Mouse (Mus musculus) ES-Bruce4 (cell line): Measurements from ENCODE around the gene Ntm. TPM values are rescaled to one million over a fixed set of nuclear protein-coding genes. Genes with fewer than 3 reads are reported as not detected.

Source experiments
- H3K27ac ChIP-seq: 2 replicates; pipeline ENCODE4 v1.5.1; 2012; ENCODE audit warnings: low read length, inconsistent platforms; ENCODE audit not compliant: insufficient read depth
- H3K27me3 ChIP-seq: 2 replicates; pipeline ENCODE4 v1.6.1; 2012; ENCODE audit warnings: mild to moderate bottlenecking, low read length, inconsistent platforms; ENCODE audit not compliant: control insufficient read depth, poor library complexity, insufficient read depth, severe bottlenecking
- H3K36me3 ChIP-seq: 2 replicates; pipeline ENCODE4 v1.6.1; 2012; ENCODE audit warnings: inconsistent platforms, mild to moderate bottlenecking, low read length, moderate library complexity; ENCODE audit not compliant: control insufficient read depth, poor library complexity, insufficient read depth, severe bottlenecking
- H3K4me1 ChIP-seq: one replicate; pipeline ENCODE4 v1.8.1; 2011; ENCODE audit warnings: low read length; ENCODE audit not compliant: control insufficient read depth, insufficient read depth
- H3K4me3 ChIP-seq: 2 replicates; pipeline ENCODE4 v1.5.1; 2011; ENCODE audit warnings: low read depth, mild to moderate bottlenecking, low read length
- H3K9ac ChIP-seq: 2 replicates; pipeline ENCODE4 v1.6.1; 2012; ENCODE audit warnings: low read depth, mild to moderate bottlenecking, inconsistent platforms; ENCODE audit not compliant: poor library complexity, severe bottlenecking
- H3K9me3 ChIP-seq: replicated peaks from 2 replicates; pipeline ENCODE4 v1.6.1; 2012; ENCODE audit warnings: mild to moderate bottlenecking, low read length, inconsistent platforms; ENCODE audit not compliant: control insufficient read depth, poor library complexity, insufficient read depth, severe bottlenecking
- CTCF ChIP-seq: IDR thresholded peaks from one replicate; pipeline ENCODE4 v1.8.1; 2011; ENCODE audit warnings: low read depth, low read length
- EP300 ChIP-seq: IDR thresholded peaks from 2 replicates; pipeline ENCODE4 v1.6.1; 2011; ENCODE audit warnings: low read depth, low read length; ENCODE audit not compliant: insufficient read depth
- POLR2A ChIP-seq: IDR thresholded peaks from one replicate; pipeline ENCODE4 v1.8.1; 2011; ENCODE audit warnings: low read length; ENCODE audit not compliant: insufficient read depth
- polyA plus RNA-seq: library from polyadenylated mRNA; stranded (reverse); fragments of >200 nt; gene quantifications from 2 replicates; pipeline ENCODE4 v1.2.4, GENCODE M21; 2011; ENCODE audit warnings: low read depth; ENCODE audit not compliant: missing spikeins, insufficient read depth, insufficient read length

Ntm gene
- polyA plus RNA-seq, 1 experiment, result 0.82 TPM

DNA sequence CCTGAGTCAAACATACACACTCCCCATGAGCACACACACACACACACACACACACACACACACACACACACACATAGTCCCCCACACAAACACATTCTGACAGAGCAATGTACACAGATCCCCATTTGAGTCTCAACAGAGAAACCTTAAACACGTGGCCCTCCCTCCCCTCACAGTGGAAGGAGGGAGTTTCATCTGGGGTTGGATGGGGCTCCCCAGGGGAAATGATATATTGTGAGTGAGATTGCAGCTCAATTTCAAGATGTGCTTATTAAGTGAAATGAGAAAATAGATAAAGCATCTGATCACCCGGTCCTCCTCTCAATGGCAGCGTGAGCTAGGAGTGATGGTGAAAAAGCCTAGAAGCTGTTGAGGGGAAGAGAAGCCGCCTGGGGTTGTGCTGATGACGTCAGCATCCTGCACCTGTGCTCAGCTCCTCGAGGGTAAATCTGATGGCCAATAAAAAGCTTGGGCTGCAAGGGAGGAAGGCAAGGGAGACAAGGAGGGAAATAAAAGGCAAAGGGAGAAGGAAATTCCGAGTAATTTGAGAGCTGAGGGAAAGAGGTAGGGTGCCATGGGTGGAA, 801.8 kb downstream of the Ntm start:
- TF ChIP-seq CTCF (no peak), POLR2A (no peak), EP300 (no peak)
- H3K36me3 ChIP-seq, result no peaks in the 10 kb centered on the region
- no peaks in the 10 kb centered on the region for H3K27me3 ChIP-seq
- no peak overlapping the region for H3K27ac ChIP-seq
- no peaks in the 10 kb centered on the region for H3K9me3 ChIP-seq
- H3K4me3 ChIP-seq, result no peak overlapping the region
- H3K4me1 ChIP-seq, result no peaks in the 10 kb centered on the region
- no peak overlapping the region for H3K9ac ChIP-seq

DNA sequence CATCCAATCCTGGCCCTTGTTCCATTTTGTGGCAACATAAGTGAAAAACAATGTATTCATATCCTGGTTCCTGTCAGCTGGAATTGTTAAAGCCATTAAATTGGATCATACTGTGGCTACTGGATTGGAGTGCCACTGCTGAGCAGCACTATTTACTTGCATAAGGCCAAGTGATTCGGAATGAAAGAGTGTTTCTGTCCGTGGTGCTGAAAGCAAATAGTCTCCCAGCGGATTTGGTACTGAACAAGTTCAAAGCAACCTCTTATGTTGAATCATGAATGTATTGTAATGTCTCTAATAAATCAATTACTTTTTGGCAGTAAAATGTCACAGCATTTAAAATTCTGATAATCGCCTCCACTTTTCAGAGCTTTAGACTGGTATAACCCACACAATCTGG, 817.0 kb downstream of the Ntm start:
- no peak overlapping the region for H3K4me3 ChIP-seq
- no peak overlapping the region for H3K27ac ChIP-seq
- TF ChIP-seq EP300 (no peak), POLR2A (no peak), CTCF (no peak)
- no peaks in the 10 kb centered on the region for H3K9me3 ChIP-seq
- no peaks in the 10 kb centered on the region for H3K4me1 ChIP-seq
- H3K36me3 ChIP-seq, result no peaks in the 10 kb centered on the region
- H3K9ac ChIP-seq, result no peak overlapping the region
- H3K27me3 ChIP-seq, result no peaks in the 10 kb centered on the region

DNA sequence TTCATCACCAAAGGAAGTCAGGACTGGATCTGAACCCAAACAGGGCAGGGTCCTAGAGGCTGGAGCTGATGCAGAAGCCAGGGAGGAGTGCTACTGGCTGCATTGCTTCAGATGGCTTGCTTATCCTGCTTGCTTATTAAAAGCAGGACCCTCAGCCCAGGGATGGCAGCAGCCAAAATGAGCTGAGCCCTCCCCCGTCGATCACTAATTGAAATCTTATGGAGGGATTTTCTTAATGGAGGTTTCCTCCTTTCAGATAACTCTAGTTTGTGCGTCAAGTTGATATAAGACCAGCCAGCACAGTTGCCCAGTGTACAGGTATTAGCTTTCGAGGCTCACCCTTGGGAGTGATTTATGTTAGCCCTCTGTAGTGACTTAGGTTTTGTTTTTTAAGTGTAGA, 826.9 kb downstream of the Ntm start:
- no peak for TF ChIP-seq EP300
- TF ChIP-seq CTCF, result no peak
- TF ChIP-seq POLR2A, result no peak
- no peak overlapping the region for H3K27ac ChIP-seq
- no peaks in the 10 kb centered on the region for H3K36me3 ChIP-seq
- H3K27me3 ChIP-seq, result no peaks in the 10 kb centered on the region
- H3K4me1 ChIP-seq, result no peaks in the 10 kb centered on the region
- H3K9ac ChIP-seq, result no peak overlapping the region
- H3K4me3 ChIP-seq, result no peak overlapping the region
- H3K9me3 ChIP-seq, result no peaks in the 10 kb centered on the region

DNA sequence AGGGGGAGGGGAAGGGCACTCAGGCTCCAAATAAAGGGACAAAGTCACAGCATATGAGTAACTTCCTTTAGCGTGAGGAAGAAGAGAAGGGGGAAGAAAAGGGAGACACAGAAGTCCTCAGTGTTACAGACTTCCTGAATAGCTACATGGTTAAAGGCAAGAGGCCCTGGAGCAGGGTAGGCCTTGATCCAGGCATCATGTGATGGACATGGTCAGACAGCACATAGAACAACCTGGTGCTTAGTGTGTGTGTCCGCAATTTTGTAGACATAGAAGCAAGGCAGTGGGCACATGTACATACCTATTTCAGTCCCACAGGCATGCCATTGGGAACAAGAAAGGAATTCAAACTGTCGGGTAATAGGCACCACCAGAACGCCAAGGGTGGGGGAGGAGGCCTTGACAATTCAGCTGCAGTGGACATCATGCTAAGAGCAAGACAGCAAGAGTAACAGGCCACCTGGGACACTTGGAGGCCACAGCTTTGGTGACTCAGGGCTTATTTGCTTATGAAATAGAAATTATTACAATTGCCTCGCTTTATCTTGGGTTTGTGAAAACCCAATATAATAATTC, 832.1 kb downstream of the Ntm start:
- H3K9me3 ChIP-seq, result no peaks in the 10 kb centered on the region
- H3K27me3 ChIP-seq, result no peaks in the 10 kb centered on the region
- no peaks in the 10 kb centered on the region for H3K36me3 ChIP-seq
- no peak for TF ChIP-seq CTCF
- no peak for TF ChIP-seq EP300
- TF ChIP-seq POLR2A, result no peak
- H3K27ac ChIP-seq, result no peak overlapping the region
- H3K9ac ChIP-seq, result no peak overlapping the region
- H3K4me3 ChIP-seq, result no peak overlapping the region
- no peaks in the 10 kb centered on the region for H3K4me1 ChIP-seq

DNA sequence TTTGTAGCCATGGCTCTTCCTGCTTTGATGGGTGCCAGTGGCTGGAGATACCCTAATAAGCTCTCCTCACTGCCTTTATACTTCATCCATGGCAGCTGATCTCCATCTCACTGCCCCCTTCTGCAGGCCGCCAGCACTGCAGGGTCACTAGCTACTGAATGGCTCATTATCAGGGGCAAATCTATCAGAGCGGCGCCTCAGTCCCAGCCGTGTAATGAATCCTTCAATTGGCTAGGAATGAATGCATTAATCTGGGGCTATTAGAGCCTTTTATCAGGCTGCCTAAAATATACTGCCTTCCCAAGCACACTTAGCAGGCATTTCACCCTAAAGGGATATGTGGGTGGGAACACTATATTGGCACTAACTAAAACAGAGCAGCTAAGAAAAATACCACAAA, 832.6 kb downstream of the Ntm start:
- no peak overlapping the region for H3K4me3 ChIP-seq
- H3K9ac ChIP-seq, result no peak overlapping the region
- H3K27ac ChIP-seq, result no peak overlapping the region
- no peak for TF ChIP-seq EP300
- no peak for TF ChIP-seq POLR2A
- TF ChIP-seq CTCF, result no peak
- no peaks in the 10 kb centered on the region for H3K4me1 ChIP-seq
- no peaks in the 10 kb centered on the region for H3K27me3 ChIP-seq
- H3K36me3 ChIP-seq, result no peaks in the 10 kb centered on the region
- H3K9me3 ChIP-seq, result no peaks in the 10 kb centered on the region

DNA sequence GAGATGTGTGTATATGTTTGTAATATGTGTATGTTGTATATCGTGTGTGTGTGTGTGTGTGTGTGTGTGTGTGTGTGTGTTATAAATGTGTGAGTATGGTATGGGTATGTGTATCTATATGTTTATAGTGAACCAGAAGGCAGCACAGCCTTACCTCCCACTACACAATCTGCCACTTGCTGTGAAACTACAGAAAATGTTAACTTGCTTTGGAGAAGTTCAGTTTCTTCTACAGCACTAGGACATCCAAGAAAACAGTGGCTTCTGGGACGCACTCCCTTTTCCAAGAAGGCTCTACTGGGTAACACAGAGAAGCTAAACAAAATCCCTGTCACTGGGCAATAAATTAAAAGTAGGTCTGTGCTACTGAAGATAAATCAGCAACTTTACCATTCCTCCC, 834.5 kb downstream of the Ntm start:
- TF ChIP-seq EP300 (no peak), POLR2A (no peak), CTCF (no peak)
- Histone ChIP-seq H3K27ac (no peak overlapping the region), H3K27me3 (no peaks in the 10 kb centered on the region), H3K4me3 (no peak overlapping the region), H3K4me1 (no peaks in the 10 kb centered on the region), H3K36me3 (no peaks in the 10 kb centered on the region), H3K9me3 (no peaks in the 10 kb centered on the region), H3K9ac (no peak overlapping the region)
